Mouse (Mus musculus): ENCODE data around the gene Syk. TPM values are rescaled to one million over a fixed set of nuclear protein-coding genes. Genes with fewer than 3 reads are reported as not detected.

Gene Syk
- polyA plus RNA-seq, 1 experiment from 2014 or later: 4.3 TPM

DNA sequence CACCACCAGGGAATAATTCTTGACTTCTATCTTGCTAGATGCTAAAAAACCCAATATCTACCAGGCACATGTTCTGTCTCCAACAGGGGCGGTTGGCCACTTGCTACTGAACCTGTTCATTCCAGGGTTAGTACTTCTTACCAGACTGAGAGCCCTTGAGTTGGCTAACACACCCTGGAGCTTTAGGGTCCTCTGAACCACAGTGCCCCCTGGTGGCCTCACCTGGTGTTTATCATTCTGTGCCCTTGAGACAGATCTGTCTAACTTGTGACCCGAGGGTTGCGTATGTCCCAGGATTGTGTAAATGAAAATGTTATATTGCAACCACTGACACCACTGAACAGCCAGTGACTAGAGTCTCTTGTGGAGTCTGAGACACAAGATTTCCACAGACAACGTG, 41.1 kb downstream of the Syk start:
- peak; percentile 87 for TF ChIP-seq CTCF (IDR thresholded peaks at IDR 0.05)
- no peak for TF ChIP-seq EP300 (IDR thresholded peaks at IDR 0.05)
- H3K27me3 ChIP-seq (replicated peaks; ENCODE audit: insufficient read depth, low read length): no peaks in the 10 kb centered on the region
- no peaks in the 10 kb centered on the region for H3K9me3 ChIP-seq (ENCODE audit: low read length)
- DNase-seq (ENCODE audit: low spot score) (peak; percentile 83), ATAC-seq (peak; percentile 78)
- no peak overlapping the region for H3K4me2 ChIP-seq (replicated peaks; ENCODE audit: low read depth, low read length)
- H3K27ac ChIP-seq (ENCODE audit: low read length): no peak overlapping the region
- H3K9ac ChIP-seq (replicated peaks; ENCODE audit: low read depth): no peak overlapping the region
- peaks cover 2% of the 10 kb centered on the region; the same call in 1 of the 2 replicates for H3K4me1 ChIP-seq (ENCODE audit: insufficient read depth, low read depth, low read length)
- H3K36me3 ChIP-seq (ENCODE audit: insufficient read depth, low read length): no peaks in the 10 kb centered on the region
- 44% methylated on average over 4 of the region's 4 CpGs for WGBS
- no peak overlapping the region for H3K4me3 ChIP-seq (ENCODE audit: low read depth, low read length)

DNA sequence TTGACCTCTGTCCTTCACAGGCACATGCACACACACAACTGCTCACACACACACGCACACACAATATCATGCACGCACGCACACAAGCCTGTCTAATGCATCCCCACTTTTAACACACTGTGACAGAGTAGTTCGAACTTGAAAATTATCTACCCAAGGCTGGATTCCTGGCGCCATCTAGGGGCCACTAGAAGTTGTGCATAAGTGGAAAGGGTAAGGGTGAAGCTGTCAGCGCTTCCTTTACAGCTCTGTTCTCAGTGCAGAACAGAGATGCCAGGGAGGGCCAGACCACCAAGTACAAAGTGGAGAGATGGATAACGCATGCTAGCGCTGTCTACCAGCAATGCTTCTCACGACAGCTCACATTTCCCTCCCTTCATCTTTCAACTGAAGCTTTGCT, 45.6 kb downstream of the Syk start:
- WGBS: 40% methylated on average over 9 of the region's 9 CpGs
- no peak for TF ChIP-seq EP300 (IDR thresholded peaks at IDR 0.05)
- peak; percentile 79 for TF ChIP-seq CTCF (IDR thresholded peaks at IDR 0.05)
- Histone ChIP-seq H3K4me2 (replicated peaks; ENCODE audit: low read depth, low read length) (no peak overlapping the region), H3K27ac (ENCODE audit: low read length) (no peak overlapping the region), H3K27me3 (replicated peaks; ENCODE audit: insufficient read depth, low read length) (no peaks in the 10 kb centered on the region), H3K9me3 (ENCODE audit: low read length) (no peaks in the 10 kb centered on the region), H3K4me3 (ENCODE audit: low read depth, low read length) (no peak overlapping the region), H3K9ac (replicated peaks; ENCODE audit: low read depth) (no peak overlapping the region), H3K4me1 (ENCODE audit: insufficient read depth, low read depth, low read length) (peaks cover 2% of the 10 kb centered on the region; the same call in 1 of the 2 replicates), H3K36me3 (ENCODE audit: insufficient read depth, low read length) (no peaks in the 10 kb centered on the region)
- no peak for ATAC-seq
- DNase-seq (ENCODE audit: low spot score): peak; percentile 53

DNA sequence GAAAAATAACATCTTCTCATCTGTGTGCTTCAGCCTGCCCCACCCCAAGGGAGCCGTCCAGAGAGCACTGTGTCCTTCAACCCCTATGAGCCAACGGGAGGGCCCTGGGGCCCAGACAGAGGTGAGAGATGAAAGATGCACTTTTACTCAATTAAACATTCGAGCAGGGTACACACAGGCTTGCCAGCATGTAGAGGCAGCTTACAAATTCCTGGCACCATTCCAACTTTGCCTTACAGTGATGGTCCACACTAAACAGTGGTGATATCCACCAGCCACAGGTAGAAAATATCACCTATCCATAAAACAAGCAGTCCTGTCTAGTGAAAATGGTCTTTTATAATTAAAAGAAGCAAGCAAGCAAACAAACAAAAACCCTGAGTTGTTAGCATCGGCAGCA, 48.7 kb downstream of the Syk start:
- Histone ChIP-seq H3K4me1 (ENCODE audit: insufficient read depth, low read depth, low read length) (no peaks in the 10 kb centered on the region), H3K27me3 (replicated peaks; ENCODE audit: insufficient read depth, low read length) (no peaks in the 10 kb centered on the region), H3K9ac (replicated peaks; ENCODE audit: low read depth) (no peak overlapping the region), H3K27ac (ENCODE audit: low read length) (no peak overlapping the region), H3K36me3 (ENCODE audit: insufficient read depth, low read length) (no peaks in the 10 kb centered on the region), H3K9me3 (ENCODE audit: low read length) (no peaks in the 10 kb centered on the region), H3K4me3 (ENCODE audit: low read depth, low read length) (no peak overlapping the region), H3K4me2 (replicated peaks; ENCODE audit: low read depth, low read length) (no peak overlapping the region)
- no peak for DNase-seq (ENCODE audit: low spot score)
- 47% methylated on average over 4 of the region's 4 CpGs for WGBS
- ATAC-seq: no peak
- TF ChIP-seq EP300 (IDR thresholded peaks at IDR 0.05) (no peak), CTCF (IDR thresholded peaks at IDR 0.05) (no peak)

DNA sequence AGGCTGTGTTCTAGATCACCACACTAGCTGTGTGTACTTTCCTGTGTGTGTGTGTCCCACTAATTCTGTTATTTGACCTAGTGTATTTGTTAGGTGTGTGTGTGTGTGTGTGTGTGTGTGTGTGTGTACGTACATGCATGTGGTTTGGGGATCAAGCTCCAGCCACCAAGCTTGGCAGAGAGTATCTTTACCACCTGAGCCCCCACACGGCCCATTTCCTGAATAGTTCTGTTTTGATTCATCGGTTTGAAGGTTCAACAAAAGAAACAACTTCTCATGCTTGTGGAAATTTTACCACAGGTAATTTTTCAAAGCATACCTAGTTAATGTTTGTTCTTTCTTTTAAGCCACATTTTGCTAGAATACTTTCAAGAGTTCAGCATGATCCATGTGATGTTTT, 52.5 kb downstream of the Syk start:
- Histone ChIP-seq H3K4me2 (replicated peaks; ENCODE audit: low read depth, low read length) (no peak overlapping the region), H3K9me3 (ENCODE audit: low read length) (no peaks in the 10 kb centered on the region), H3K36me3 (ENCODE audit: insufficient read depth, low read length) (no peaks in the 10 kb centered on the region), H3K27me3 (replicated peaks; ENCODE audit: insufficient read depth, low read length) (no peaks in the 10 kb centered on the region), H3K4me3 (ENCODE audit: low read depth, low read length) (no peak overlapping the region), H3K4me1 (ENCODE audit: insufficient read depth, low read depth, low read length) (no peaks in the 10 kb centered on the region), H3K27ac (ENCODE audit: low read length) (no peak overlapping the region), H3K9ac (replicated peaks; ENCODE audit: low read depth) (no peak overlapping the region)
- TF ChIP-seq EP300 (IDR thresholded peaks at IDR 0.05): no peak
- TF ChIP-seq CTCF (IDR thresholded peaks at IDR 0.05): no peak
- ATAC-seq (no peak), DNase-seq (ENCODE audit: low spot score) (no peak)
- WGBS: 63% methylated on average over 3 of the region's 3 CpGs

DNA sequence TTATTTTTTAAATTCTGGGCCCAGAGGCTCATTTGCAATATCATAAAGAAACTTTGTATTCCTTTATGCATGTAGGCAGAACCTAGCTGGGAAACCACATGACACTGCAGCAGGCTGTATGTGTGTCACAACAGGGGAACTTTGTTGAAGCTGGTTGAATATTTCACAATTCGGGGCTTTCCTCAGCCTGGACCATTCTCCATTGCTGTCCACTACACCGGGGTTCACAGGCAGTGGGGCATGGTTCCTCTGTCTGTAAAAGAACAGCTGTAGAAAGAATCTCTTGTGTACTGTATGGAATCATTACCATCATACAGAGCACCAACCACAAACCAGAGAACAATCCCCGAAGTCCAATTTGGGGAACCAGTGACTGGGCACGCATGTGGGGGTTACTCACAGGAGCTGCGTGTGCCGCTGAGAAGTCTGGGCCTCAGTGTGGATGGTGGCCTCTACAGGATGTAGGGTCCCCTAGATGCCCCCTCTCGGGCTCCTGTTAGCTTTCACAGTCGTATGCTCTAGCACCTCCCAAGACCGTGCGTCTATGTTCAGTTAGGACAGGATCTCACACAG, 53.3 kb downstream of the Syk start:
- no peaks in the 10 kb centered on the region for H3K36me3 ChIP-seq (ENCODE audit: insufficient read depth, low read length)
- no peak overlapping the region for H3K27ac ChIP-seq (ENCODE audit: low read length)
- ATAC-seq (peak; percentile 53), DNase-seq (ENCODE audit: low spot score) (peak; percentile 50)
- no peak overlapping the region for H3K9ac ChIP-seq (replicated peaks; ENCODE audit: low read depth)
- TF ChIP-seq CTCF (IDR thresholded peaks at IDR 0.05) (no peak), EP300 (IDR thresholded peaks at IDR 0.05) (no peak)
- 82% methylated on average over 10 of the region's 10 CpGs for WGBS
- no peaks in the 10 kb centered on the region for H3K4me1 ChIP-seq (ENCODE audit: insufficient read depth, low read depth, low read length)
- H3K4me2 ChIP-seq (replicated peaks; ENCODE audit: low read depth, low read length): no peak overlapping the region
- no peaks in the 10 kb centered on the region for H3K27me3 ChIP-seq (replicated peaks; ENCODE audit: insufficient read depth, low read length)
- H3K9me3 ChIP-seq (ENCODE audit: low read length): no peaks in the 10 kb centered on the region
- H3K4me3 ChIP-seq (ENCODE audit: low read depth, low read length): no peak overlapping the region

DNA sequence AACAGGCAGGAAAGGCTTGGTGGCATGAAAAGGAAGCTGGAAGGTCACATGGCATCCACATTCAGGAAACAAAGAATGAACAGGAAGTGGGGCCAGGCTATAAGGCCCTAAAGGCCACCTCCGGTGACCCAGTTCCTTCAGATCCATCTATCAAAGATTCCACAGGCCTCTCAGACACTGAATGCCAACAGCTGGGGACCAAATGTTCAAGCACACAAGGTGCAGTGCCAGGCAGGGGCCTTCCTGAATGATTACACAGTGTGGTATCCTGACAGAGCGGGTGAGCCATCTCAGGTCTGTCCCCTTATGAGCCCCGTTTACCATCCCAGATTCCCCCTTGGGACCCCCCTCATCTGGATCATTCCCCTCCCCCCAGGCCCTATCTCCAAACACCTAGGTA, 63.6 kb downstream of the Syk start:
- H3K27me3 ChIP-seq (replicated peaks; ENCODE audit: insufficient read depth, low read length): no peaks in the 10 kb centered on the region
- no peak overlapping the region for H3K9ac ChIP-seq (replicated peaks; ENCODE audit: low read depth)
- 79% methylated on average over 3 of the region's 3 CpGs for WGBS
- TF ChIP-seq EP300 (IDR thresholded peaks at IDR 0.05): no peak
- TF ChIP-seq CTCF (IDR thresholded peaks at IDR 0.05): no peak
- no peak overlapping the region for H3K4me2 ChIP-seq (replicated peaks; ENCODE audit: low read depth, low read length)
- H3K9me3 ChIP-seq (ENCODE audit: low read length): no peaks in the 10 kb centered on the region
- H3K4me3 ChIP-seq (ENCODE audit: low read depth, low read length): no peak overlapping the region
- no peaks in the 10 kb centered on the region for H3K36me3 ChIP-seq (ENCODE audit: insufficient read depth, low read length)
- no peak overlapping the region for H3K27ac ChIP-seq (ENCODE audit: low read length)
- ATAC-seq (no peak), DNase-seq (ENCODE audit: low spot score) (no peak)
- H3K4me1 ChIP-seq (ENCODE audit: insufficient read depth, low read depth, low read length): no peaks in the 10 kb centered on the region
